Mouse (Mus musculus) spleen, adult 2 months (tissue): Measurements from ENCODE around the gene Acad9.

Source experiments
- CTCF ChIP-seq: fragments of 200-500 bp; IDR thresholded peaks from 2 replicates; pipeline ENCODE4 v1.5.1; 2011; ENCODE audit warnings: mild to moderate bottlenecking, inconsistent platforms; ENCODE audit not compliant: insufficient read depth, insufficient read length, insufficient replicate concordance; ENCODE audit errors: extremely low read depth
- POLR2A ChIP-seq: fragments of 200-500 bp; IDR thresholded peaks from 2 replicates; pipeline ENCODE4 v1.6.1; 2011; ENCODE audit warnings: low read depth, low read length, inconsistent platforms

GRCm38 (mm10) chr3:36119684-36120548 lies 54.1 kb downstream of the Acad9 start:
- TF ChIP-seq POLR2A (no peak), CTCF (no peak)
